Mouse (Mus musculus) small intestine, adult 2 months (tissue): ENCODE results near the gene Vegfd.

ENCODE experiments used
- CTCF ChIP-seq: fragments of 200-500 bp; IDR thresholded peaks from 2 replicates; pipeline ENCODE4 v1.5.1; 2012; ENCODE audit warnings: low read depth, mild to moderate bottlenecking, control low read depth, inconsistent platforms, low read length, moderate library complexity, mixed read lengths; ENCODE audit not compliant: insufficient replicate concordance, insufficient read length; ENCODE audit errors: extremely low read depth
- POLR2A ChIP-seq: fragments of 200-500 bp; IDR thresholded peaks from 2 replicates; pipeline ENCODE4 v1.6.1; 2012; ENCODE audit warnings: low read depth, mild to moderate bottlenecking, control low read depth, inconsistent platforms, low read length, moderate library complexity

- TF ChIP-seq CTCF (no peak), POLR2A (no peak)
Measured at GRCm38 (mm10) chrX:164432682-164433081, 59.5 kb downstream of the Vegfd start.
